Mouse (Mus musculus) lung, postnatal 0 days (tissue): ENCODE measurements around the gene Brdt. TPM values are rescaled to one million over a fixed set of nuclear protein-coding genes. Genes with fewer than 3 reads are reported as not detected.

ENCODE experiments used
- ATAC-seq: fragments of 200-750 bp; cut with Nextera tagmentation; 2 replicates; pipeline ENCODE4 v1.8.0; 2017; ENCODE audit warnings: moderate library complexity
- DNase-seq: peaks from one replicate; pipeline ENCODE4 v3.0.0-alpha.2; 2016; ENCODE audit warnings: low spot score
- H3K27ac ChIP-seq: fragments of 300-500 bp; sonication (generic); 2 replicates; pipeline ENCODE4 v1.5.1; 2014; ENCODE audit warnings: antibody characterized with exemption, mild to moderate bottlenecking, low read length, mixed read lengths
- H3K27me3 ChIP-seq: fragments of 300-500 bp; sonication (generic); replicated peaks from 2 replicates; pipeline ENCODE4 v1.6.1; 2014; ENCODE audit warnings: low read length, mixed read lengths; ENCODE audit not compliant: insufficient read depth
- H3K36me3 ChIP-seq: fragments of 300-500 bp; sonication (generic); 2 replicates; pipeline ENCODE4 v1.6.1; 2014; ENCODE audit warnings: low read length, mixed read lengths; ENCODE audit not compliant: insufficient read depth
- H3K4me1 ChIP-seq: fragments of 300-500 bp; sonication (generic); 2 replicates; pipeline ENCODE4 v1.6.1; 2014; ENCODE audit warnings: antibody characterized with exemption, low read depth, low read length, mixed read lengths; ENCODE audit not compliant: insufficient read depth
- H3K4me2 ChIP-seq: fragments of 300-500 bp; sonication (generic); replicated peaks from 2 replicates; pipeline ENCODE4 v1.6.1; 2014; ENCODE audit warnings: low read depth, mild to moderate bottlenecking, low read length, moderate library complexity, mixed read lengths
- H3K4me3 ChIP-seq: fragments of 300-500 bp; sonication (generic); 2 replicates; pipeline ENCODE4 v1.5.1; 2014; ENCODE audit warnings: low read depth, low read length
- H3K9ac ChIP-seq: fragments of 300-500 bp; sonication (generic); replicated peaks from 2 replicates; pipeline ENCODE4 v1.6.1; 2014; ENCODE audit warnings: low read depth, mild to moderate bottlenecking
- H3K9me3 ChIP-seq: fragments of 300-500 bp; sonication (generic); 2 replicates; pipeline ENCODE4 v1.6.1; 2016; ENCODE audit warnings: low read length, mixed read lengths
- CTCF ChIP-seq: IDR thresholded peaks from 2 replicates; pipeline ENCODE4 v1.5.1; 2016; ENCODE audit warnings: antibody characterized with exemption, mild to moderate bottlenecking
- EP300 ChIP-seq: IDR thresholded peaks from 2 replicates; pipeline ENCODE4 v1.6.1; 2016; ENCODE audit warnings: antibody characterized with exemption, mild to moderate bottlenecking, control low read depth
- WGBS: fragments of 180-500 bp; shearing (Covaris S2); extraction: QIAGEN DNeasy Blood & Tissue Kit; methylation state at CpG from one replicate; pipeline ENCODE4 v1.1.7; 2014; 5-methylcytosine and 5-hydroxymethylcytosine counted together
- polyA plus RNA-seq: library from polyadenylated mRNA; unstranded; fragments of >200 nt; fragmentation: Nextera tagmentation; extraction: Ambion mirVana; gene quantifications from 2 replicates; pipeline ENCODE4 v1.2.1, GENCODE M21; 2015

Brdt gene
- polyA plus RNA-seq, 1 experiment from 2014 or later, result 1.6 TPM

GRCm38 (mm10) chr5:107403011-107403946 lies 72.3 kb downstream of the Brdt start:
- Histone ChIP-seq H3K4me3 (peak overlapping the region; percentile 47), H3K27ac (no peak overlapping the region), H3K9ac (0 out of 2 replicates have a peak overlapping the region, but pooled peaks have one; percentile 8), H3K4me2 (peak overlapping the region; percentile 84), H3K4me1 (no peaks in the 10 kb centered on the region; the same call in 1 of the 2 replicates), H3K36me3 (no peaks in the 10 kb centered on the region), H3K27me3 (0 out of 2 replicates have a peak, but pooled peaks cover 9% of the 10 kb centered on the region), H3K9me3 (no peaks in the 10 kb centered on the region)
- TF ChIP-seq EP300 (no peak), CTCF (no peak)
- 1% methylated on average over 46 of the region's 80 CpGs for WGBS
- DNase-seq (peak; percentile 9), ATAC-seq (peak; percentile 56)

GRCm38 (mm10) chr5:107403947-107404684 lies 73.2 kb downstream of the Brdt start:
- H3K27ac ChIP-seq, result no peak overlapping the region
- ATAC-seq, result no peak
- TF ChIP-seq CTCF, result no peak
- TF ChIP-seq EP300, result no peak
- peak overlapping the region; percentile 47 for H3K4me3 ChIP-seq
- 29% methylated on average over 12 of the region's 12 CpGs for WGBS
- no peaks in the 10 kb centered on the region for H3K9me3 ChIP-seq
- no peak overlapping the region for H3K9ac ChIP-seq
- no peak for DNase-seq
- 0 out of 2 replicates have a peak, but pooled peaks cover 9% of the 10 kb centered on the region for H3K27me3 ChIP-seq
- peak overlapping the region; percentile 84 for H3K4me2 ChIP-seq
- H3K36me3 ChIP-seq, result no peaks in the 10 kb centered on the region
- H3K4me1 ChIP-seq, result no peaks in the 10 kb centered on the region; the same call in 1 of the 2 replicates

GRCm38 (mm10) chr5:107405361-107405760 lies 74.4 kb downstream of the Brdt start:
- DNase-seq, result no peak
- no peak overlapping the region for H3K27ac ChIP-seq
- H3K9ac ChIP-seq, result no peak overlapping the region
- no peak overlapping the region for H3K4me3 ChIP-seq
- no peak overlapping the region for H3K4me2 ChIP-seq
- whole genome bisulfite sequencing, result 68% methylated on average over 4 of the region's 4 CpGs
- H3K4me1 ChIP-seq, result no peaks in the 10 kb centered on the region; the same call in 1 of the 2 replicates
- no peak for ATAC-seq
- H3K36me3 ChIP-seq, result no peaks in the 10 kb centered on the region
- H3K9me3 ChIP-seq, result no peaks in the 10 kb centered on the region
- 0 out of 2 replicates have a peak, but pooled peaks cover 9% of the 10 kb centered on the region for H3K27me3 ChIP-seq
- TF ChIP-seq CTCF (no peak), EP300 (no peak)

- no peak for TF ChIP-seq EP300
- no peak for TF ChIP-seq CTCF
- ATAC-seq, result no peak
- Histone ChIP-seq H3K9me3 (no peaks in the 10 kb centered on the region), H3K4me2 (no peak overlapping the region), H3K4me3 (no peak overlapping the region), H3K9ac (no peak overlapping the region), H3K4me1 (no peaks in the 10 kb centered on the region), H3K27ac (no peak overlapping the region), H3K27me3 (no peaks in the 10 kb centered on the region), H3K36me3 (no peaks in the 10 kb centered on the region)
- no peak for DNase-seq
- 100% methylated on average over 1 of the region's 1 CpGs for WGBS
These were observed 79.3 kb downstream of the Brdt start for GRCm38 (mm10) chr5:107410305-107410704.

- Histone ChIP-seq H3K27me3 (no peaks in the 10 kb centered on the region), H3K4me2 (no peak overlapping the region), H3K9me3 (no peaks in the 10 kb centered on the region), H3K36me3 (no peaks in the 10 kb centered on the region), H3K27ac (no peak overlapping the region), H3K4me3 (no peak overlapping the region), H3K9ac (no peak overlapping the region), H3K4me1 (no peaks in the 10 kb centered on the region)
- ATAC-seq (no peak), DNase-seq (peak; percentile 61)
- 30% methylated on average over 4 of the region's 4 CpGs for WGBS
- TF ChIP-seq CTCF (no peak), EP300 (no peak)
These were observed 80.4 kb downstream of the Brdt start for GRCm38 (mm10) chr5:107411326-107411725.

- Histone ChIP-seq H3K36me3 (no peaks in the 10 kb centered on the region), H3K4me1 (no peaks in the 10 kb centered on the region), H3K27ac (no peak overlapping the region), H3K4me2 (no peak overlapping the region), H3K4me3 (no peak overlapping the region), H3K9ac (no peak overlapping the region), H3K27me3 (no peaks in the 10 kb centered on the region), H3K9me3 (no peaks in the 10 kb centered on the region)
- DNase-seq, result no peak
- ATAC-seq, result no peak
- TF ChIP-seq EP300, result no peak
- peak; percentile 12; the same call in 1 of the 2 replicates for TF ChIP-seq CTCF
- 86% methylated on average over 2 of the region's 2 CpGs for WGBS
These were observed 81.3 kb downstream of the Brdt start for GRCm38 (mm10) chr5:107412285-107412684.
